Mouse (Mus musculus) forebrain, postnatal 0 days (tissue): Measurements from ENCODE around the gene Jmjd1c. TPM values are rescaled to one million over a fixed set of nuclear protein-coding genes. Genes with fewer than 3 reads are reported as not detected.

ENCODE experiments used
- ATAC-seq: fragments of 200-750 bp; cut with Nextera tagmentation; 2 replicates; pipeline ENCODE4 v1.8.0; 2017; ENCODE audit warnings: mild to moderate bottlenecking, moderate library complexity
- DNase-seq: peaks from one replicate; pipeline ENCODE4 v3.0.0-alpha.2; 2015
- H3K27ac ChIP-seq: fragments of 300-500 bp; sonication (generic); 2 replicates; pipeline ENCODE4 v1.5.1; 2014; ENCODE audit warnings: low read depth, mild to moderate bottlenecking, antibody characterized with exemption, low read length, moderate library complexity, mixed read lengths
- H3K27me3 ChIP-seq: fragments of 300-500 bp; sonication (generic); 2 replicates; pipeline ENCODE4 v1.6.1; 2014; ENCODE audit warnings: mild to moderate bottlenecking, low read length, mixed read lengths; ENCODE audit not compliant: insufficient read depth
- H3K36me3 ChIP-seq: fragments of 300-500 bp; sonication (generic); 2 replicates; pipeline ENCODE4 v1.6.1; 2014; ENCODE audit warnings: mild to moderate bottlenecking, moderate library complexity; ENCODE audit not compliant: insufficient read depth
- H3K4me1 ChIP-seq: fragments of 300-500 bp; sonication (generic); 2 replicates; pipeline ENCODE4 v1.6.1; 2014; ENCODE audit warnings: antibody characterized with exemption; ENCODE audit not compliant: insufficient read depth
- H3K4me2 ChIP-seq: fragments of 300-500 bp; sonication (generic); 2 replicates; pipeline ENCODE4 v1.6.1; 2014; ENCODE audit warnings: low read depth, mild to moderate bottlenecking, moderate library complexity
- H3K4me3 ChIP-seq: fragments of 300-500 bp; sonication (generic); 2 replicates; pipeline ENCODE4 v1.5.1; 2014; ENCODE audit warnings: low read depth, low read length, mixed read lengths
- H3K9ac ChIP-seq: fragments of 300-500 bp; sonication (generic); 2 replicates; pipeline ENCODE4 v1.6.1; 2014; ENCODE audit warnings: mild to moderate bottlenecking
- H3K9me3 ChIP-seq: fragments of 300-500 bp; sonication (generic); 2 replicates; pipeline ENCODE4 v1.6.1; 2016; ENCODE audit warnings: low read length
- CTCF ChIP-seq: sonication (generic); IDR thresholded peaks from 2 replicates; pipeline ENCODE4 v1.5.1; 2016; ENCODE audit warnings: antibody characterized with exemption, control low read depth, low read depth
- WGBS: fragments of 180-500 bp; shearing (Covaris S2); extraction: QIAGEN DNeasy Blood & Tissue Kit; methylation state at CpG from one replicate; pipeline ENCODE4 v1.1.7; 2014; 5-methylcytosine and 5-hydroxymethylcytosine counted together
- polyA plus RNA-seq: library from polyadenylated mRNA; unstranded; fragments of >200 nt; fragmentation: Nextera tagmentation; extraction: Ambion mirVana; gene quantifications from 2 replicates; pipeline ENCODE4 v1.2.1, GENCODE M21; 2015
- total RNA-seq: library from RNA; depleted of rRNA; stranded (reverse); fragments of >200 nt; gene quantifications from 2 replicates; pipeline ENCODE4 v1.2.3, GENCODE M21; 2014

The Jmjd1c gene
- total and polyA plus RNA-seq, 2 experiments from 2014 or later, result 44.4 to 76.8 TPM

DNA sequence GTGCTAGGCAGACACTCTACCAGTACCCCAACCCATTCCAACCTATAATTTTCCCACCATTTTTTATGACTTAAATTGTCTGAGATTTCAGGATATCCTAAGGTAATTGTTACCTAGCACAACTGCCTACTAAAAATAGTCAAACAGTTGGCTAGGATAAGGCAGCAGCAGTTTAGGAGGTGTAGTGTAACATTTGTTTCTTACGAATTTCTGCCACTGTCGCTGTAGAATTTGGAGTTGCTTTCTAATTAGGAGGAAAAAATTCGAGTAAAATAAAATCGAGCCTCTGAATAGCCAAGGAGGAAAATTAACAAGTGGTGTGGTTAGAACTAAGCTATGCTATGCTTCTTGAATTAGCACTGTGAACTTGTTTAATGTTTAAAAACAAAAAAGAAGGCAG lies 101.3 kb downstream of the Jmjd1c start:
- H3K9ac ChIP-seq, result no peak overlapping the region
- H3K27ac ChIP-seq, result 0 out of 2 replicates have a peak overlapping the region, but pooled peaks have one; percentile 6
- 0 out of 2 replicates have a peak, but pooled peaks cover 6% of the 10 kb centered on the region for H3K4me1 ChIP-seq
- H3K4me3 ChIP-seq, result no peak overlapping the region
- no peaks in the 10 kb centered on the region for H3K9me3 ChIP-seq
- WGBS, result 37% methylated on average over 4 of the region's 4 CpGs
- no peak for ATAC-seq
- DNase-seq, result no peak
- H3K36me3 ChIP-seq, result no peaks in the 10 kb centered on the region
- TF ChIP-seq CTCF, result no peak
- no peaks in the 10 kb centered on the region for H3K27me3 ChIP-seq
- H3K4me2 ChIP-seq, result no peak overlapping the region

- Histone ChIP-seq H3K4me3 (no peak overlapping the region), H3K27ac (no peak overlapping the region), H3K36me3 (no peaks in the 10 kb centered on the region), H3K9ac (no peak overlapping the region), H3K4me1 (0 out of 2 replicates have a peak, but pooled peaks cover 6% of the 10 kb centered on the region), H3K4me2 (no peak overlapping the region), H3K27me3 (no peaks in the 10 kb centered on the region), H3K9me3 (no peaks in the 10 kb centered on the region)
- DNase-seq (no peak), ATAC-seq (0 out of 2 replicates have a peak, but pooled peaks have one; percentile 27)
- TF ChIP-seq CTCF, result no peak
- WGBS, result 54% methylated on average over 2 of the region's 2 CpGs
These were observed 101.9 kb downstream of the Jmjd1c start for GRCm38 (mm10) chr10:67197829-67198228.

DNA sequence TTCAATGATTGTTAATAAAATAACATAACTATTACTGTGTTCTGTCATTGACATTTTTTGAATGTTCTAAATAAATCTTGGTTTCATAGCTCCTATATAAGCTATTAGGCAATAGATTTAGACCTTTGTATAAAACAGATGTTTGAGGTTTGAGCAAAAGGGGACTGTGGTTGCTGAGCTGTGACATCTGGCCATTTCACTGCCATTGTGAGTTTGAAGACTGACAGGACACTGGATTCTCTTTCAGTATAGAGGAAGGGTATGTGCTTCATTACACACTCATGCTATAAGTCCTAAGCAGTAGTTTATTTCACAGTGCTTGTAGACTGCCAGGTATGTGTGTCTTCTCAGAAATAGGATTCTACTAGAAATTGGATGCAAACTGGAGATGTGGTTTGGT lies 105.8 kb downstream of the Jmjd1c start:
- Histone ChIP-seq H3K4me1 (0 out of 2 replicates have a peak, but pooled peaks cover 5% of the 10 kb centered on the region), H3K4me3 (no peak overlapping the region), H3K4me2 (no peak overlapping the region), H3K36me3 (no peaks in the 10 kb centered on the region), H3K27me3 (no peaks in the 10 kb centered on the region), H3K9ac (no peak overlapping the region), H3K9me3 (no peaks in the 10 kb centered on the region), H3K27ac (no peak overlapping the region)
- no peak for ATAC-seq
- DNase-seq, result no peak
- no peak for TF ChIP-seq CTCF

- DNase-seq (no peak), ATAC-seq (no peak)
- H3K36me3 ChIP-seq, result no peaks in the 10 kb centered on the region
- no peaks in the 10 kb centered on the region for H3K27me3 ChIP-seq
- H3K27ac ChIP-seq, result no peak overlapping the region
- H3K9ac ChIP-seq, result no peak overlapping the region
- TF ChIP-seq CTCF, result no peak
- 0 out of 2 replicates have a peak, but pooled peaks cover 3% of the 10 kb centered on the region for H3K4me1 ChIP-seq
- no peaks in the 10 kb centered on the region for H3K9me3 ChIP-seq
- no peak overlapping the region for H3K4me3 ChIP-seq
- 87% methylated on average over 6 of the region's 6 CpGs for WGBS
- H3K4me2 ChIP-seq, result no peak overlapping the region
These were observed 106.5 kb downstream of the Jmjd1c start for GRCm38 (mm10) chr10:67202470-67202869.

DNA sequence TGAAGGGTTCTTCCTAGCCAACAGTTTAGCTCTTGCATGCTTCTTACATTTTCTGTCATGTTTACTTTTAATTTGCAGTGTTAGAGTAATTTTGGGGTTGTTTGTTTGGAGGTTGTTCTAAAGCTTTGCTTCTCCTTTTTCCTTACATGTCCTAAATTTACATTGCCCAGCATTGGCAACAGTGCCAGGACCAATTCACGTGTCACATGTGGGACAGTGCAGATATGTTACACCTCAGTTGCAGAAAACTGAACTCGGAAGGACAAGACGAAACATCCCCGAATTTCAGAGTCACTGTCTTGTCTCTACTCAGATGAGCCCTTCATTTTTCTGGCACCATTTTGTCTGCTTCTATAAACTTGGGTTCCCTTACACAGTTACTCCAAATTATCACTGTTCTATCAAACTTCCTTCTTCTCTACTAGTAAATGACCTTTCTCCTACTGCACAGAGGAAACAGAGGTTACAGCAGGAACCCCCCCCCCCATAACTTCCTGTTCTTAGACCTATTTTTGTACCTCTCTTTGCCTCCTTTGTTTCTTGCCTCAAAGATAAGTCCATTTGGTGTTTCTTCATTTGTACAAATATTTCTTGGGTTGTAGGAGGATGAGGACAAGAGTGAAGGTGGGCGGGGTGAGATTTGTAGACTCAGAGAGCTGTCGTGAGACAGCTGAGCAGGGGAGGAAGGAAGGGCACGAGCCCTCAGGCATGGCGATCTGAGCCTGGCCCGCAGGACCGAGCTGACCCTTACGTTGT lies 108.9 kb downstream of the Jmjd1c start:
- H3K9ac ChIP-seq, result no peak overlapping the region
- H3K4me1 ChIP-seq, result 0 out of 2 replicates have a peak, but pooled peaks cover 3% of the 10 kb centered on the region
- no peak overlapping the region for H3K27ac ChIP-seq
- no peak overlapping the region for H3K4me3 ChIP-seq
- ATAC-seq (no peak), DNase-seq (no peak)
- no peak overlapping the region for H3K4me2 ChIP-seq
- no peaks in the 10 kb centered on the region for H3K36me3 ChIP-seq
- no peak for TF ChIP-seq CTCF
- H3K27me3 ChIP-seq, result no peaks in the 10 kb centered on the region
- 92% methylated on average over 11 of the region's 11 CpGs for WGBS
- no peaks in the 10 kb centered on the region for H3K9me3 ChIP-seq

DNA sequence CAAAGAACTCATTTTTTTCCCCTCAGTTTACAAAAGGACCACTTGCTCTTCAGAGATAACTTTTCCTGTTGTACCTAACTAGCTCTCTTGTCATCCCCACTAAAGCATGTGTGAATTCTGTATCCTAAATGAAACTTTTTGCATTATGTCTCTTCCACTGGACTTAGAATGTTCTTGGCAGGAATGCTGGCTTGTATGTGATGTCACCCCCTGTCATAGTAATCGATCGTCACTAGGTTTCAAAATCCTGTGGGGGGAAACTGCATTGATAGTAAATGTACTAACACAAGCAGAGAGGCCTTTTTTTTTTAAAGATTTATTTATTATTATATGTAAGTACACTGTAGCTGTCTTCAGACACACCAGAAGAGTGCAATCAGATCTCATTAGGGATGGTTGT lies 112.0 kb downstream of the Jmjd1c start:
- no peaks in the 10 kb centered on the region for H3K36me3 ChIP-seq
- no peaks in the 10 kb centered on the region for H3K9me3 ChIP-seq
- H3K4me3 ChIP-seq, result no peak overlapping the region
- H3K27me3 ChIP-seq, result no peaks in the 10 kb centered on the region
- no peak for TF ChIP-seq CTCF
- H3K4me2 ChIP-seq, result no peak overlapping the region
- ATAC-seq (no peak), DNase-seq (no peak)
- no peak overlapping the region for H3K9ac ChIP-seq
- no peaks in the 10 kb centered on the region for H3K4me1 ChIP-seq
- 54% methylated on average over 2 of the region's 2 CpGs for WGBS
- no peak overlapping the region for H3K27ac ChIP-seq

DNA sequence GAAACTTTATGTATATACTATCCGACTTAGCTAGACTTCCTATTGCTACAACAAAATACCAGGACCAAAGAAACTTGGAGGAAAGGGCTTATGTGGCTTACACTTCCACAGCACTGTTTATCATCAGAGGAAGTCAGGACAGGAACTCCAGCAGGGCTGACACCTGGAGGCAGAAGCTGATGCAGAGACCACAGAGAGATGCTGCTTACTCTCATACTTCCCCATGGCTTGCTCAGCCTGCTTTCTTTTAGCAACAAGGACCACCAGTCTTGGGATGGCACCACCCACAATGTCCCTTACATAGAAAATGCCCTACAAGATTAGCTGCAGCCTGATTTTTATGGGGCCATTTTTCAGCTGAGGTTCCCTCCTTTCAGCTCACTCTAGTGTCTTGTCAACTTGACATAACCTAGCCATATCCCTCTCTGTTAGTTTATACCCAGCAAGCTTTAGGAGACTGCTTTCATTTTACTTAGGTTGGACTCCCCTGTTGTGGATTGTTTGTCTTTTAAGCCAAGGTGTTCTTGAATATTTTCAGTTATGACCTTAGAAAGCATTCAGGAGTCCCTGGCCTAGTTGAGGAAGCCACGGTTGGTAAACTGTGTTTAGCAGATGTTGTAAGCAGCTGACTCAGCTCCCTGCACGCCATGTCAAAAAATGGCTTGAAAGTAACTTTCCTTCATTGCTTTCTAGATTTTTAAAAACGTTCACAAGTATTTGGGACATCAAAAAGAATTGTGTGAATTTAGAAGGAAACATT lies 114.2 kb downstream of the Jmjd1c start:
- ATAC-seq, result no peak

More for the DNA sequence above, 114.2 kb downstream of the Jmjd1c start:
- H3K27me3 ChIP-seq, result no peaks in the 10 kb centered on the region
- WGBS, result 71% methylated on average over 4 of the region's 4 CpGs
- no peaks in the 10 kb centered on the region for H3K9me3 ChIP-seq
- no peak for DNase-seq
- TF ChIP-seq CTCF, result no peak
- no peaks in the 10 kb centered on the region for H3K4me1 ChIP-seq
- H3K4me2 ChIP-seq, result no peak overlapping the region
- H3K4me3 ChIP-seq, result no peak overlapping the region
- H3K27ac ChIP-seq, result no peak overlapping the region
- no peaks in the 10 kb centered on the region for H3K36me3 ChIP-seq
- no peak overlapping the region for H3K9ac ChIP-seq
